Mouse (Mus musculus) neural tube, embryonic 12.5 days (tissue): Measurements from ENCODE around the gene Il10rb. TPM values are rescaled to one million over a fixed set of nuclear protein-coding genes. Genes with fewer than 3 reads are reported as not detected.

Experiments used
- ATAC-seq: fragments of 200-750 bp; cut with Nextera tagmentation; 2 replicates; pipeline ENCODE4 v1.8.0; 2017; ENCODE audit warnings: low read depth, mild to moderate bottlenecking, moderate TSS enrichment, moderate library complexity; ENCODE audit not compliant: low FRiP score
- H3K27ac ChIP-seq: fragments of 300-500 bp; sonication (generic); 2 replicates; pipeline ENCODE4 v1.5.1; 2016
- H3K27me3 ChIP-seq: fragments of 300-500 bp; sonication (generic); replicated peaks from 2 replicates; pipeline ENCODE4 v1.6.1; 2016; ENCODE audit warnings: mild to moderate bottlenecking
- H3K36me3 ChIP-seq: fragments of 300-500 bp; sonication (generic); 2 replicates; pipeline ENCODE4 v1.6.1; 2016; ENCODE audit warnings: mild to moderate bottlenecking
- H3K4me1 ChIP-seq: fragments of 300-500 bp; sonication (generic); 2 replicates; pipeline ENCODE4 v1.6.1; 2016
- H3K4me2 ChIP-seq: fragments of 300-500 bp; sonication (generic); replicated peaks from 2 replicates; pipeline ENCODE4 v1.6.1; 2016; ENCODE audit warnings: mild to moderate bottlenecking
- H3K4me3 ChIP-seq: fragments of 300-500 bp; sonication (generic); 2 replicates; pipeline ENCODE4 v1.5.1; 2016
- H3K9ac ChIP-seq: fragments of 300-500 bp; sonication (generic); 2 replicates; pipeline ENCODE4 v1.6.1; 2016; ENCODE audit warnings: mild to moderate bottlenecking
- H3K9me3 ChIP-seq: fragments of 300-500 bp; sonication (generic); 2 replicates; pipeline ENCODE4 v1.6.1; 2016; ENCODE audit warnings: mild to moderate bottlenecking
- WGBS: fragments of 180-500 bp; shearing (Covaris S2); methylation state at CpG from one replicate; pipeline ENCODE4 v1.1.7; 2016; 5-methylcytosine and 5-hydroxymethylcytosine counted together
- polyA plus RNA-seq: library from polyadenylated mRNA; unstranded; fragments of >200 nt; fragmentation: Nextera tagmentation; extraction: Ambion mirVana; gene quantifications from 2 replicates; pipeline ENCODE4 v1.2.1, GENCODE M21; 2016

Il10rb gene
- polyA plus RNA-seq: 8.5 and 9.0 TPM in 2 replicates

DNA sequence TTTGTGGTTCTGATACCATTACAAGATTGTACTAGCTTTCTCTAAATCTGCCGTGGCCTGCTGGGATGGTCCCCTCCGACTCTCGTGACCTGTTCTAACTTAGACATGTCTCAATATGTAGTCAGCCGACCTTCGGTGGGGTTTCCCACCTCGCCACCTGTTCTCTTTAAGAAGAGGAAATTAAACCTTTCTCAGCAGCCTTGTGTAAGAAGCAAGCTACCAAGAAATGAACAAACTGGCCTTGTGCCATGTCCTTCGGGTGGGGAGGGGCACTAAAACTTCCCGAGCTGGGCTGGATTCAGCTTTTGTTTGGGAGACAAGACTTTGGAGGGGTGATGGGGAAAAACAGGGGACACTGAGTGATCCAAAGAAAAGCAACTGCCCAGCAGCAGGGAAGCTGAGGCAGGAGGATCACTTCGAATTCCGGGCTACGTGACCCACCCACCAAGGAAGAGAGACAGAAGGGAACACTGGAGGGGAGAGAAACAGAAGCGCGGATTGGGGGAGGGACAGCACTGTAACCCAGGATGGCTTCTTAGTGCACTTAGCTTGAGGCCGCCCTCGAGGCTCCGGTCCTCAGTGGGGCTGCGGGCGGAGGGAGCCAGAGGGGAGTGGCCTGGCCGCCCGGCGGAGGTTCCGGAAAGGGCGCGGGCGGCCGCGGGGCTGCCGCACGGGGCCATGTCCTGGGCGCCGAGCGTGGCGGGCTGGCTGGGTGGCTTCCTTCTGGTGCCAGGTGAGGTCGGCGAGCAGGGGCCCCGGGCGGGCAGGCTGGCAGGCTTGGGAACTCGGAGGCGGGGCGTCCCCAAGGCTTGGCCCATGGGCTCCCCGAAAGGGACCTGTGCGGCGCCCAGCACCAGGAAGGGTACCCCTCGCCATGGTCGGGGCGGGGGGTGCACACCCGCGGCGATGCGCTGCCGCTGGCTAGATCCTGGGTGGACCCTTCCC, at the start of gene Il10rb:
Gene Il10rb, plus strand, starts transcription at position 525 of the 945 bp plus-strand sequence.
- ATAC-seq: peak; percentile 79
- WGBS: 7% methylated on average over 51 of the region's 51 CpGs
- H3K4me3 ChIP-seq: peak within 1 kb of the TSS; percentile 56
- H3K4me1 ChIP-seq: peaks cover 13% of the 10 kb centered on the region; the same call in 1 of the 2 replicates
- H3K9ac ChIP-seq: peak within 1 kb of the TSS; percentile 67
- H3K27ac ChIP-seq: no peak within 1 kb of the TSS
- peak within 1 kb of the TSS; percentile 99 for H3K4me2 ChIP-seq
- H3K27me3 ChIP-seq: 0 out of 2 replicates have a peak, but pooled peaks cover 4% of the 10 kb centered on the region
- no peaks in the 10 kb centered on the region for H3K9me3 ChIP-seq
- peaks cover 13% of the 10 kb centered on the region for H3K36me3 ChIP-seq

- H3K4me3 ChIP-seq: no peak overlapping the region
- H3K27ac ChIP-seq: no peak overlapping the region
- H3K4me2 ChIP-seq: no peak overlapping the region
- H3K36me3 ChIP-seq: no peaks in the 10 kb centered on the region
- H3K9me3 ChIP-seq: no peaks in the 10 kb centered on the region
- 76% methylated on average over 10 of the region's 10 CpGs for WGBS
- no peak overlapping the region for H3K9ac ChIP-seq
- H3K4me1 ChIP-seq: no peaks in the 10 kb centered on the region
- H3K27me3 ChIP-seq: peaks cover 26% of the 10 kb centered on the region
- ATAC-seq: no peak
Measured at GRCm38 (mm10) chr16:91356760-91357525, 49.0 kb upstream of the Il10rb start.

GRCm38 (mm10) chr16:91357526-91357900, 48.5 kb upstream of the Il10rb start:
- H3K27ac ChIP-seq: no peak overlapping the region
- no peak overlapping the region for H3K9ac ChIP-seq
- no peaks in the 10 kb centered on the region for H3K4me1 ChIP-seq
- 69% methylated on average over 10 of the region's 10 CpGs for WGBS
- no peak overlapping the region for H3K4me3 ChIP-seq
- no peaks in the 10 kb centered on the region for H3K36me3 ChIP-seq
- H3K9me3 ChIP-seq: no peaks in the 10 kb centered on the region
- no peak overlapping the region for H3K4me2 ChIP-seq
- peaks cover 26% of the 10 kb centered on the region for H3K27me3 ChIP-seq
- no peak for ATAC-seq

DNA sequence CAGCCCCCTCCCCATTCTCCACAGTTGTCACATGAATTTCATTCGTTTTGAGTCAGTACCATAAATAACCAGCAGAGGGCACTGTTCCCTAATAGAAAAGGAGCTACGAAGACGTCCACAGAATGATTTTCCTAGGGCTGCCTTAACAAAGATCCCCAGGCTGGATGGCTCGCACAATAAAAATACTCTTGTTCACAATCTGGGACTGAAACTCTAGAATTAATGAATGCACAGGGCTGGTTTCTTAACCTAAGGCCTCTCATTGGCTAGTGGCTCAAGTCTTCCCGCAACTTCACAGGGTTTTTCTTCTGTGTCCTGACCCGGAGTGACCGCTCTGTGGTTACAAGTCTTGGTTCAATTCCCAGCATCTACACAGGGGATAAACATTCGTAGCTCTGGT, 47.4 kb upstream of the Il10rb start:
- no peak overlapping the region for H3K4me2 ChIP-seq
- H3K4me1 ChIP-seq: no peaks in the 10 kb centered on the region
- no peak overlapping the region for H3K4me3 ChIP-seq
- no peak overlapping the region for H3K27ac ChIP-seq
- no peak overlapping the region for H3K9ac ChIP-seq
- whole genome bisulfite sequencing: 45% methylated on average over 8 of the region's 8 CpGs
- no peaks in the 10 kb centered on the region for H3K36me3 ChIP-seq
- no peaks in the 10 kb centered on the region for H3K9me3 ChIP-seq
- peaks cover 16% of the 10 kb centered on the region for H3K27me3 ChIP-seq
- 0 out of 2 replicates have a peak, but pooled peaks have one; percentile 37 for ATAC-seq

DNA sequence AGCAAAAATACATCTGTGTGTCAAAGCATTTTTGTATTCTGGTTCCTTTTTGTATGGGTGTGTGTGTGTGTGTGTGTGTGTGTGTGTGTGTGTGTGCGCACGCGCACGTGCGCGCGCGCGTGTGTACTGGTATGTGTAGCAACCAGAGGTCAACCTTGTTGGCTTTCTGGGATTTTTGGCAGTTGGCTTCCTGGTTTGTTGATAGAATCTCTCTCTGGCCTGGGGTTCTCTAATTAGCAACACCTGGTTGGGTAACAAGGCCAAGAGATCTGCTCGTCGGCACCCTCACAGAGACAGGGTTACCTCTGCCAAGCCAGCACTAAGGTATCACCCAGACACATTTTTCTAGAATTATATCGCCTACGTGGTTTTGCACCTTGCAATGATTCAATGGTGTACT, 46.4 kb upstream of the Il10rb start:
- H3K4me2 ChIP-seq: no peak overlapping the region
- H3K4me3 ChIP-seq: no peak overlapping the region
- H3K4me1 ChIP-seq: no peaks in the 10 kb centered on the region
- 94% methylated on average over 13 of the region's 13 CpGs for WGBS
- no peak overlapping the region for H3K27ac ChIP-seq
- H3K27me3 ChIP-seq: peaks cover 10% of the 10 kb centered on the region
- no peak for ATAC-seq
- no peaks in the 10 kb centered on the region for H3K9me3 ChIP-seq
- no peaks in the 10 kb centered on the region for H3K36me3 ChIP-seq
- H3K9ac ChIP-seq: no peak overlapping the region

DNA sequence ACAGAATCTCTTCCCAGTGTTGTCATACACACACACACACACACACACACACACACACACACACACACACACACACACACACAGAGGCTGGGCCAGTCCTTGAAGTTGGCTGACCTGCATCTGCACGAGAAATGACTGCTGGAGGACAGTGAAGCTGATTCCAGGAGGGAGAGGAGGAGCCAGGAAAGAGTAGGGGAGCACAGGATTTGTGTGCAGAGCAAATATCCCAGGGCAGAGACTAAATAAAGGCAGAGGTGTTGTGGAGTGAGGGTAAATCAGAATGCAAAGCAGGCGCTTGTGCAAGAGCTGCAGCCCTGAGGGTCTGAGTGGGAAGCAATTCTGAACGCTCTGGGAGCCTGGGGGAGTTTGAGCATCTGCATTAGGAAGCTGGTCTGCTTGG, 45.8 kb upstream of the Il10rb start:
- Histone ChIP-seq H3K4me1 (no peaks in the 10 kb centered on the region), H3K27ac (no peak overlapping the region), H3K36me3 (no peaks in the 10 kb centered on the region), H3K4me2 (no peak overlapping the region), H3K4me3 (no peak overlapping the region), H3K9ac (no peak overlapping the region), H3K27me3 (peaks cover 4% of the 10 kb centered on the region), H3K9me3 (no peaks in the 10 kb centered on the region)
- no peak for ATAC-seq
- 60% methylated on average over 3 of the region's 3 CpGs for WGBS

DNA sequence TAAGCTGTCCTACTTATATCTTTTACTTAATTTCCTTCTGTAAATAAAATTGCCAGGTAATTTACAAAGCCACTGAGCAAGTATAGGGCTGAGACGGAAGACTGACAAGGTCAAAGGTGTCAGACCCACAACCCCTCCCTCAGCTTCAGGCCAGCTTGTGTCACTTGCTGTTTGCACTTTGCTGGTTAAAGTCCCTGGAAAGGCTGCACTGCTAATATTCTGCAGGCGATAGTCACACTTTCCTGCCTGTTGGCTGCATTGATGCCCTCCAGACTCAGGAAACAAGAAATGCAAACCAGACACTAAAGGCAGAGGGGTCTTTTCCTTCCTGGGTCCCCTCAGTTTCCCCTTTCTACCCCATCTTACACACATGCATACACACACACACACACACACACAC, 44.0 kb upstream of the Il10rb start:
- Histone ChIP-seq H3K4me1 (no peaks in the 10 kb centered on the region), H3K27ac (no peak overlapping the region), H3K4me3 (no peak overlapping the region), H3K9ac (no peak overlapping the region), H3K36me3 (no peaks in the 10 kb centered on the region), H3K4me2 (no peak overlapping the region), H3K9me3 (no peaks in the 10 kb centered on the region), H3K27me3 (no peaks in the 10 kb centered on the region)
- ATAC-seq: no peak
- 71% methylated on average over 2 of the region's 2 CpGs for WGBS

DNA sequence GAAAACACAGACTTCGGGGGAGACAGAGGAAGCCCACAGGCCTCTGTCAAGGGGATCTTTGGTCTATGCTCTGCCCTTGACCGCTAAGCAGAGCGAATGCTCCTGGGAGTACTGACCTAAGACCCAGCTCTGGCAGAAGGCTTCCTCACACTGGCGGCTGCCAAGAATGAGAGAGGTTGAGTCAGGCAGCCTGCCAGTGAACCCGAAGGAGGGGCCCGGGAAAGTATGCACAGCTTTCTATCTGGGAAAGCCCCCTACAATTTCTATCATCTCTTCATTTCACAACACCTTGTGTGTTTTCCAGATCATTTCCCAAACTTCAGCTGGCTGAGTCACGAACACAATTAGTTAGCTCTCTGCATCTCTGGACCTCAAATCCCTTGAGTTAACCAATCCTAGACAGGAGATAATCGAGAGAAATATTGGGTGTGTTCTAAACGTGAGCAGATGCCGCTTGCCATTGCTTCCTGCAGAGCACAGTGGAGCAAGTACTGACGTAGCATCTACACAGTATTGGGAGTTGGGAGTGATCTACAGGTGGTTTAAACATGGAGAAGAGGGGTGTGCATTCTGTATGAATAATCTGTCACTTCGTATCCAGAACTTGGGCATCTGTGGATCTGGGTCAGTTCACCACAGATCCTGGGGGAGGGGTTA, 43.2 kb upstream of the Il10rb start:
- WGBS: 79% methylated on average over 12 of the region's 12 CpGs
- Histone ChIP-seq H3K36me3 (no peaks in the 10 kb centered on the region), H3K9me3 (no peaks in the 10 kb centered on the region), H3K4me2 (no peak overlapping the region), H3K4me3 (no peak overlapping the region), H3K4me1 (no peaks in the 10 kb centered on the region), H3K27me3 (no peaks in the 10 kb centered on the region), H3K9ac (no peak overlapping the region), H3K27ac (no peak overlapping the region)
- ATAC-seq: no peak

DNA sequence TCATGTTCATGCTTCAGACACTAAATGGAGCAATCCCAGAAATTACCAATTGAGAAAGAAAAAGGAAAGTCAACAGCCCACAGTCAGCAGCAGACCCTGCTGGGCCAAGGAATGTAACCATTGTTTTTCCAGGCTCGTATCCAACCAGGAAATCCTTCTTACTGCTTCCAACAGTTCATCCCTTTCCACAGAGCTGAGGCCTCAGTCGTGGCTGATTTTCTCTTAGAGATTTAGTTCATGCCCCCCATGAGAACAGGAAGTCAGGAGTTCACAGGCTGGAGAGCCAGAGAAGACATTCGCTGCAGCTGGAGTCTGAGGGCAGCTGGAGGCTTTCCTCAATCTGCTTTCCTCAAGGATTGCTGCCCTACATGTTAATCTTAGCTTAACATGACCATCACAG, 42.5 kb upstream of the Il10rb start:
- Histone ChIP-seq H3K9ac (no peak overlapping the region), H3K4me1 (no peaks in the 10 kb centered on the region), H3K4me3 (no peak overlapping the region), H3K27ac (no peak overlapping the region), H3K27me3 (no peaks in the 10 kb centered on the region), H3K9me3 (no peaks in the 10 kb centered on the region), H3K36me3 (no peaks in the 10 kb centered on the region), H3K4me2 (no peak overlapping the region)
- 40% methylated on average over 3 of the region's 3 CpGs for WGBS
- no peak for ATAC-seq

- no peak overlapping the region for H3K27ac ChIP-seq
- H3K4me1 ChIP-seq: no peaks in the 10 kb centered on the region
- H3K4me3 ChIP-seq: no peak overlapping the region
- no peak overlapping the region for H3K4me2 ChIP-seq
- no peak for ATAC-seq
- no peaks in the 10 kb centered on the region for H3K36me3 ChIP-seq
- no peaks in the 10 kb centered on the region for H3K27me3 ChIP-seq
- H3K9ac ChIP-seq: no peak overlapping the region
- no peaks in the 10 kb centered on the region for H3K9me3 ChIP-seq
Measured at GRCm38 (mm10) chr16:91366567-91366966, 39.4 kb upstream of the Il10rb start.

DNA sequence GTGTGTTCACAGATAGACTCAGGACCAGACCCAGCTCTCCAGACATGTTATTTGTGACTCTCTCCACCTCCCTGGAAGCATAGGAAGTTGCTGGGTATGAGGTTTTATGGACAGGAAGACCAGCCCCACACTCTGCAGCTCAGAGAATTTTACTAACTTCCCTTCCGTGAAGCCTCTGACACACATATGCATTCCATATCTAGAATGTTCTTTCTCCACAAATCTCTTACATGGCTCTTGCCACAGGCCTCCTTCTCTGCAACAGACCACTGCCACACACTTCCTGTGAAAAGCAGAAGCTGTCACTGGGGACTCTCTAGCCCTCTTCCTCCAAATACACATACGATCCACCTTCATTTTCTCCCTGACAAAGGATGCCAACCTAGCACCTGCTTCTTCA, 38.9 kb upstream of the Il10rb start:
- no peaks in the 10 kb centered on the region for H3K9me3 ChIP-seq
- no peaks in the 10 kb centered on the region for H3K27me3 ChIP-seq
- no peak overlapping the region for H3K4me3 ChIP-seq
- no peak overlapping the region for H3K4me2 ChIP-seq
- no peaks in the 10 kb centered on the region for H3K36me3 ChIP-seq
- H3K4me1 ChIP-seq: no peaks in the 10 kb centered on the region
- no peak for ATAC-seq
- no peak overlapping the region for H3K9ac ChIP-seq
- H3K27ac ChIP-seq: no peak overlapping the region
- WGBS: 88% methylated on average over 2 of the region's 2 CpGs
